Mouse (Mus musculus): ENCODE measurements at regions not wholly inside any gene's neighbourhood (a gene's known extent, or its start where the extent isn't known, plus 50 kb on each side); places are given as distances from the start of the nearest gene placed in this dataset.

- TF ChIP-seq POLR2A (IDR thresholded peaks at IDR 0.05; ENCODE audit: insufficient read depth, low read depth, low read length) (no peak), CTCF (IDR thresholded peaks at IDR 0.05; ENCODE audit: insufficient read depth, low read depth, low read length) (no peak)
Observed at GRCm38 (mm10) chr12:46636888-46637287, 181.8 kb downstream of the Nova1 start.
